Mouse (Mus musculus): ENCODE results near the gene Rab19. TPM values are rescaled to one million over a fixed set of nuclear protein-coding genes. Genes with fewer than 3 reads are reported as not detected.
"Not testable (repeated sequence)": the region's sequence is repeated elsewhere in the genome, so short reads cannot be mapped to it uniquely, and the experiment has no call there.

The Rab19 gene
- polyA plus RNA-seq, 1 experiment from 2014 or later: 0.32 TPM

- no peak overlapping the region for H3K4me2 ChIP-seq (ENCODE audit: low read length)
- H3K4me1 ChIP-seq (ENCODE audit: control insufficient read depth, insufficient read depth, low read length): no peaks in the 10 kb centered on the region
- no peak overlapping the region for H3K27ac ChIP-seq (ENCODE audit: low read depth, low read length)
- H3K4me3 ChIP-seq (ENCODE audit: low read depth, low read length): no peak overlapping the region
- no peaks in the 10 kb centered on the region for H3K27me3 ChIP-seq (replicated peaks; ENCODE audit: control insufficient read depth, insufficient read depth, low read length)
- no peaks in the 10 kb centered on the region for H3K9me3 ChIP-seq (replicated peaks; ENCODE audit: control insufficient read depth, low read length)
- ATAC-seq: no peak
- no peak overlapping the region for H3K9ac ChIP-seq (ENCODE audit: low read length)
- H3K36me3 ChIP-seq (ENCODE audit: control insufficient read depth, insufficient read depth, low read length): no peaks in the 10 kb centered on the region
- no peak for DNase-seq (ENCODE audit: low spot score)
- 80% methylated on average over 6 of the region's 6 CpGs for WGBS
These were observed 48.2 kb downstream of the Rab19 start for GRCm38 (mm10) chr6:39429007-39429788.

- Histone ChIP-seq H3K4me2 (ENCODE audit: low read length) (no peak overlapping the region), H3K27me3 (replicated peaks; ENCODE audit: control insufficient read depth, insufficient read depth, low read length) (no peaks in the 10 kb centered on the region), H3K9me3 (replicated peaks; ENCODE audit: control insufficient read depth, low read length) (no peaks in the 10 kb centered on the region), H3K4me3 (ENCODE audit: low read depth, low read length) (no peak overlapping the region), H3K27ac (ENCODE audit: low read depth, low read length) (no peak overlapping the region), H3K36me3 (ENCODE audit: control insufficient read depth, insufficient read depth, low read length) (no peaks in the 10 kb centered on the region), H3K9ac (ENCODE audit: low read length) (no peak overlapping the region), H3K4me1 (ENCODE audit: control insufficient read depth, insufficient read depth, low read length) (no peaks in the 10 kb centered on the region)
- DNase-seq (ENCODE audit: low spot score) (no peak), ATAC-seq (no peak)
- WGBS: 74% methylated on average over 11 of the region's 11 CpGs
These were observed 49.7 kb downstream of the Rab19 start for GRCm38 (mm10) chr6:39430722-39431121.

DNA sequence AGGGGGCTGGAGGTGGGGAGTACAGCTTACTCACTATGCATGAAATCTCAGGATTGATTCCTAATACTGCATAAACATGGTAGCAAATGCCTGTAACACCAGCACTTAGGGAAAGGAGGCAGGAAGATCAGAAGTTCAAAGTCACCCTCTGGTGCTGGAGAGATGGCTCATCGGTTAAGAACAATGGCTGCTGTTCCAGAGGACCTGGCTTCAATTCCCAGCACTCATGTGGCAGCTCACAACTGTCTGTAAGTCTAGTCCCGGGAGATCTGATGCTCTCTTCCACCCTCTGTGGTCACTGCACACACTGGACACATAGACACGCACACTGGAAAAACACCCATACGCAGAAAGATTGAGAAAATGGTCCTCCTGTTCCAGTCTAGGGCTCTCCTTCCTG, 52.2 kb downstream of the Rab19 start:
- no peak overlapping the region for H3K4me2 ChIP-seq (ENCODE audit: low read length)
- no peak for ATAC-seq
- 88% methylated on average over 4 of the region's 4 CpGs for WGBS
- no peaks in the 10 kb centered on the region for H3K27me3 ChIP-seq (replicated peaks; ENCODE audit: control insufficient read depth, insufficient read depth, low read length)
- no peak overlapping the region for H3K4me3 ChIP-seq (ENCODE audit: low read depth, low read length)
- no peak overlapping the region for H3K9ac ChIP-seq (ENCODE audit: low read length)
- DNase-seq (ENCODE audit: low spot score): no peak
- H3K36me3 ChIP-seq (ENCODE audit: control insufficient read depth, insufficient read depth, low read length): no peaks in the 10 kb centered on the region
- H3K4me1 ChIP-seq (ENCODE audit: control insufficient read depth, insufficient read depth, low read length): no peaks in the 10 kb centered on the region
- no peaks in the 10 kb centered on the region for H3K9me3 ChIP-seq (replicated peaks; ENCODE audit: control insufficient read depth, low read length)
- H3K27ac ChIP-seq (ENCODE audit: low read depth, low read length): no peak overlapping the region

DNA sequence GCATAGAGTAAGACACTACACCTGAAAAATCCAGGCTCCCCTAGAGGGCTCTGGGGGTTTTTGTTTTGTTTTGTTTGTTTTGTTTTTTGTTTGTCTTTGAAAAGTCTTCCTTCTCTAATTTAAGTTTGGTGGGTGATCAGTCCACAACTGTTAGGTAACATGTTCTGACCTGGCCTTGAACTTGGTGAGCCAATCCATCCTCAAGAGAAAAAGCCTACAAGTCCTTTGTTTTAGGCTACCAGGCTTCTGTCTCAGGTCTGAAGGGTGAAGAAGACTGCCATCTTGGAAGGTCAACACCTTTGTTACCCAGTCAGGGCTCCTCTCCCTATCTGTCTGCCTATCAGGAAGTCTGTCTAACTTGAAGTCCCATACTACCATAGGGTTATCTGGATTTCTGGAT, 52.7 kb downstream of the Rab19 start:
- no peaks in the 10 kb centered on the region for H3K9me3 ChIP-seq (replicated peaks; ENCODE audit: control insufficient read depth, low read length)
- no peak overlapping the region for H3K4me2 ChIP-seq (ENCODE audit: low read length)
- H3K27me3 ChIP-seq (replicated peaks; ENCODE audit: control insufficient read depth, insufficient read depth, low read length): no peaks in the 10 kb centered on the region
- ATAC-seq: no peak
- DNase-seq (ENCODE audit: low spot score): no peak
- H3K27ac ChIP-seq (ENCODE audit: low read depth, low read length): no peak overlapping the region
- no peaks in the 10 kb centered on the region for H3K4me1 ChIP-seq (ENCODE audit: control insufficient read depth, insufficient read depth, low read length)
- H3K4me3 ChIP-seq (ENCODE audit: low read depth, low read length): no peak overlapping the region
- no peak overlapping the region for H3K9ac ChIP-seq (ENCODE audit: low read length)
- no peaks in the 10 kb centered on the region for H3K36me3 ChIP-seq (ENCODE audit: control insufficient read depth, insufficient read depth, low read length)

GRCm38 (mm10) chr6:39434111-39434885, 53.3 kb downstream of the Rab19 start:
- Histone ChIP-seq H3K27ac (ENCODE audit: low read depth, low read length) (no peak overlapping the region), H3K4me2 (ENCODE audit: low read length) (no peak overlapping the region), H3K27me3 (replicated peaks; ENCODE audit: control insufficient read depth, insufficient read depth, low read length) (no peaks in the 10 kb centered on the region), H3K9me3 (replicated peaks; ENCODE audit: control insufficient read depth, low read length) (no peaks in the 10 kb centered on the region), H3K9ac (ENCODE audit: low read length) (no peak overlapping the region), H3K4me1 (ENCODE audit: control insufficient read depth, insufficient read depth, low read length) (no peaks in the 10 kb centered on the region), H3K36me3 (ENCODE audit: control insufficient read depth, insufficient read depth, low read length) (no peaks in the 10 kb centered on the region), H3K4me3 (ENCODE audit: low read depth, low read length) (no peak overlapping the region)
- WGBS: 93% methylated on average over 2 of the region's 2 CpGs
- ATAC-seq (no peak), DNase-seq (ENCODE audit: low spot score) (no peak)

GRCm38 (mm10) chr6:39434886-39435492, 54.0 kb downstream of the Rab19 start:
- Histone ChIP-seq H3K9ac (ENCODE audit: low read length) (no peak overlapping the region), H3K4me3 (ENCODE audit: low read depth, low read length) (no peak overlapping the region), H3K4me2 (ENCODE audit: low read length) (no peak overlapping the region), H3K27ac (ENCODE audit: low read depth, low read length) (no peak overlapping the region), H3K4me1 (ENCODE audit: control insufficient read depth, insufficient read depth, low read length) (no peaks in the 10 kb centered on the region), H3K27me3 (replicated peaks; ENCODE audit: control insufficient read depth, insufficient read depth, low read length) (no peaks in the 10 kb centered on the region), H3K9me3 (replicated peaks; ENCODE audit: control insufficient read depth, low read length) (no peaks in the 10 kb centered on the region), H3K36me3 (ENCODE audit: control insufficient read depth, insufficient read depth, low read length) (no peaks in the 10 kb centered on the region)
- 24% methylated on average over 2 of the region's 2 CpGs for WGBS
- ATAC-seq: no peak
- DNase-seq (ENCODE audit: low spot score): peak; percentile 26

DNA sequence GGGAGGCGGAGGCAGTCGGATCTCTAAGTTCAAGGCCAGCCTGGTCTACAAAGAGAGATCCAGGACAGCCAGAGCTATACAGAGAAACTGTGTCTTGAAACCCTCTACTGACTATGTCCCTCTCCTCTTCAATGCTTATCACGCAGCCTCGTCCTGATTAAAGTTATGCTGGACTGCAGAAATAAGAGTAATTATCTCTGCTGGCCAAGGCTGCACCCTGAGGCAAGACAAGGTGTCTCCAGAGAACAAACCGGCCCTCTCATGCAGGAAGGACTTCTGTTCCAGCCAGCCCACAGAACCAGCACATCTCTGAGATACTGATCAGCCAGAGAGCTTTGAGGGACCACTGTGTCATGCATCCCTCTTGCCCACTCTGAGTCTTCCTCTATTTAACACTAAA, 54.9 kb downstream of the Rab19 start:
- Histone ChIP-seq H3K9me3 (replicated peaks; ENCODE audit: control insufficient read depth, low read length) (no peaks in the 10 kb centered on the region), H3K4me1 (ENCODE audit: control insufficient read depth, insufficient read depth, low read length) (no peaks in the 10 kb centered on the region), H3K9ac (ENCODE audit: low read length) (no peak overlapping the region), H3K36me3 (ENCODE audit: control insufficient read depth, insufficient read depth, low read length) (no peaks in the 10 kb centered on the region), H3K4me2 (ENCODE audit: low read length) (no peak overlapping the region), H3K4me3 (ENCODE audit: low read depth, low read length) (no peak overlapping the region), H3K27ac (ENCODE audit: low read depth, low read length) (no peak overlapping the region), H3K27me3 (replicated peaks; ENCODE audit: control insufficient read depth, insufficient read depth, low read length) (no peaks in the 10 kb centered on the region)
- DNase-seq (ENCODE audit: low spot score) (no peak), ATAC-seq (no peak)
- 86% methylated on average over 5 of the region's 5 CpGs for WGBS

DNA sequence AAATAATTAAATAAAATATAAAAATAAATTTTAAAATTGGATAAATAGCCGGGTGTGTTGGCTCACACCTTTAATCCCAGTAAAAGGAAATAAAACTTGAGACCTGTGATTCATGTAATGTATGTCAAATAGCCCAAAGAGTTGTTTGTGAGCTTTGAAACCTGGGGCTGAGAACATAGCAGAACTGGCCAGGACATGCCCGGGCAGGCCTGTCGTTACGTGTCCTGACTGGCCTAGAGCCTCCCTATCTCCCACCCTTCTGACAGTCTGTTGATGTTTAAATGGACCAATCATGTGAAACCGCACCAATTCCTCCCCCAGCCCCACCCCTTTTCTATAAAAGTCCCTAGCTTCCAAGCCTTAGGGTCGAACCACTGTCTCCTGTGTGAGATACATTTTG, 56.5 kb downstream of the Rab19 start:
- H3K4me2 ChIP-seq (ENCODE audit: low read length); ATAC-seq: not testable (repeated sequence)
- 89% methylated on average over 6 of the region's 6 CpGs for WGBS

More for the DNA sequence above, 56.5 kb downstream of the Rab19 start:
- not testable (repeated sequence) for H3K27ac ChIP-seq (ENCODE audit: low read depth, low read length); H3K4me3 ChIP-seq (ENCODE audit: low read depth, low read length); H3K4me1 ChIP-seq (ENCODE audit: control insufficient read depth, insufficient read depth, low read length); H3K36me3 ChIP-seq (ENCODE audit: control insufficient read depth, insufficient read depth, low read length); H3K9me3 ChIP-seq (replicated peaks; ENCODE audit: control insufficient read depth, low read length); DNase-seq (ENCODE audit: low spot score); H3K9ac ChIP-seq (ENCODE audit: low read length); H3K27me3 ChIP-seq (replicated peaks; ENCODE audit: control insufficient read depth, insufficient read depth, low read length)
